Mouse (Mus musculus) testis, postnatal 10 days (tissue): Measurements from ENCODE around the gene Fgfr2.
"Not testable (repeated sequence)": the region's sequence is repeated elsewhere in the genome, so short reads cannot be mapped to it uniquely, and the experiment has no call there.

Experiments
- DNase-seq: peaks from one replicate; pipeline ENCODE4 v3.0.0; 2021; ENCODE audit warnings: low spot score

Fgfr2 gene

DNA sequence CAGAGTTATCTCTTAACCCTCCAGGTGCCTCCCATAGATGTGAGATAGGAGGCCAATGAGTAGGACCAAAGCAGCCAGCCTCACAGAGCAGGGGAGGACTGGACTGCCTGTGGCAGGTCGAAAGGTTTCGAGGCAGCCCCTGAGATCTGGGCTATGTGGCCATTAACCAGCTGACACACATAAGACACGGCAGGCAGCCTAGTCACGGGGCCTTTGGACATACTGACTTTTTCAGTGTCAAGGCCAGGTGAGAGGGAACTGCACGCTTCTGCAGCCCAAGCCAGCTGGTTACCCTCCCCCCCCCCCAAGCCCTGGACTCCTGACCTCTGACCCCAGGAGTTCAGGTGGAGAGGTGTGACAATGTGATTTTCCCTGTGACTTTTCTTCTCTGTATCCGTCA, 458.3 kb downstream of the Fgfr2 start:
- no peak for DNase-seq

- DNase-seq = not testable (repeated sequence)
These were observed 460.3 kb downstream of the Fgfr2 start for GRCm38 (mm10) chr7:132662831-132663230.

DNA sequence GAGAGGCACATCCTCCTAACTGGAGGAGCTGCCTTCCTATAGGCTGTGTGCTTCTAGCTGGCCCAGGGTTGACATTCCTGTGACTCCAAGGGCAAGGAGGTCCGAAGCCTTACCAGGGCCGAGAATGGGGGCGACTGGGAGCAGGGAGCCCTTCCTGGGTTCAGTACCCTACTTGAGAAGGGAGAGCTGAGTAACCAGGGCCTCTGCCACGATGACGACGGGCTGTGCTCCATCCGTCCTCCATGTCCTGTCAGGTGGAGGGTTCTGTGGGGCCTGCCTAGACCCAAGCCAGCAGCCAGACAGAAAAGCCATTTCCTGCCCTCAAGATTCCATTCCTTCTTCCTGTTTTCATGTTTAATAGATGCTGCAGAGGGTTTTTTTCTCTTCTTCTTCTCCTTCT, 463.5 kb downstream of the Fgfr2 start:
- DNase-seq = no peak

DNA sequence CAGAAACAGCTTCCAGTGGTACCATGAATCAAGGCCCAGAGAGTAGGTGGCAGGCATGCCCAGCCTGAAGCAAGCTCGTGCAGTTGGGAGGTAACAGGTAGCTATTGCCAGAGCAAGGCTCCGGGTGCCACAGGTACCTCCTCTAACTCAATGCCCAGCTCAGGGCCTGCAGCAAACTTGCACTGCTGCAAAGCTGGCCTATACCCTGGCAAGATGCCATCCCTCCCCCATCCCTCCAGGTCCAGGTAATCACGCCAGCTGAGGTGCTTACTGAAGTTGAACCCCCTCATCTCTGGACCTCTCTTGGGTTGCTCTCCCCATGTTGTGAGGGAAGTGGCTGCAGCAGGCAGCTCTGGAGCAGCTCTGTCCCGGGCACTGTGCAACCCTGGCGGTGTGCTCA, 464.5 kb downstream of the Fgfr2 start:
- peak; percentile 52 for DNase-seq

DNA sequence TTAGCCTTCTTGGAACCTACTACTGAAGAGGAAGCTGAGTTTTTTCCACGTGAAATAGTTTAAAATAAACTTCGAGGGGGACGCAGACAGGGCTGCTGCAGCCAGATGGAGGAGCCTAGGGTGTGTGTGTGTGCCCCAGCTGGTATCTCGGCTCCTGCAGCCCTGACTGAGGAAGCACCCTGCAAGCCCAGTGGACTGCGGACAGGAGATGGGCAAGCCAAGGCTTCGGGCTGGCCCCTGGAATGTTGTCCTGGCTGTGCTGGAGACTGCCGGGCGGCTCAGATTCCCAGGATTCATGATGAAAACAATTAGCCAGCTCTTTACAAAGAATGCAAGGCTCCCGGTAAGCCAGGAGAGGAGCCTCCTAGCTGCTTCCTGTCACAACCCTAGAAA, 465.1 kb downstream of the Fgfr2 start:
- no peak for DNase-seq

DNA sequence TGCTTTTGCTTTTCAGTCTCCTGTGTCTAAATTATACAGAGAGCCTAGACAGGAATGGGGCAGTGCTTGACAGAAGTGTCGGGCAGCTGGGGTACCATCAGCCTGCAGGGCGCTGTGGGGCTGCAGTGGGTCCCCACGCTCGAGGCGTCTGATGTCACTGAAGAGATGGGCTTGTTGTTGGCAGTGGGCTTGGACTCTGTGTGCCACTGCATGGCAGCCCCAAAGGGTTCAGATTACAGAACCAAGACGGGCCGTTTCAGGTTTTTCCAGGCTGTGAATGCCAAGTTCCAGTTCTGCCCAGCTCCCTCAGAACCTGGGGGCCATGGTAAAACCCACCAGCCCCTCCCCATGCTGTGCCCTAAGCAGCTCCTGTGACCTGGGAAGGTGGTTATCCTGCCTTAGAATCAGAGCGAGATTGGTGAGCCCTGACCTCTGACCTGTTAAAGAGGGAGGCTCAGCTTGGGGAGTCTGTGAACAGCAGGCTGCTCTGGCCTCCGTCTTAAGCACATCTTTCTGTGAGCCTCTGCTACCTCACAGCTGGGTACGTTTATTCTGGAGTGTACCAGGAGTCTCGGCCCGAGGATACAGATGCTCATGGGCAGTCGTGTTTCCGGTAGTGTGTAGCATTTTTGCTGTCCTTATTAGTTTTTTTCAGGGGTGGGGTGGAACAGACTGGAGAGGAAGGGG, 465.6 kb downstream of the Fgfr2 start:
- no peak for DNase-seq

DNA sequence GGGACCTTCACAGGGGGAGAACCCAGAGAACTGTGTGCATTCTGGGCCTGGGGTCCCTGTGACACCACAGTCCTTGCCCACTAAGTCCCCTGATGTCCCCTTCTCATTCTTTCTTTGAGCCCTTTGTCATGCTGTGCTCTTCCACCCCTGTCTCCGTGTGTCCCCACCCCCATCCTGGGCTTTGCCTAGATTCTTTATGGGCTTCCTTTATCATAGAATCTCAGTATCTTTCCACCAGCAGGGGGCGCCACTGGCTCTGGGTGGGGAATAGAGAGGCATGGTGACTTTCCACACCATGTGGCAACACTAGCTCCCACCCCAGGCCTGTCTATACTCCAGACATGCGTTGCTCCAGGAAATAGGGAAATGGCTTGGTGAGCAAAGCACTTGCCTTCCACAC, 466.6 kb downstream of the Fgfr2 start:
- DNase-seq = peak; percentile 97

DNA sequence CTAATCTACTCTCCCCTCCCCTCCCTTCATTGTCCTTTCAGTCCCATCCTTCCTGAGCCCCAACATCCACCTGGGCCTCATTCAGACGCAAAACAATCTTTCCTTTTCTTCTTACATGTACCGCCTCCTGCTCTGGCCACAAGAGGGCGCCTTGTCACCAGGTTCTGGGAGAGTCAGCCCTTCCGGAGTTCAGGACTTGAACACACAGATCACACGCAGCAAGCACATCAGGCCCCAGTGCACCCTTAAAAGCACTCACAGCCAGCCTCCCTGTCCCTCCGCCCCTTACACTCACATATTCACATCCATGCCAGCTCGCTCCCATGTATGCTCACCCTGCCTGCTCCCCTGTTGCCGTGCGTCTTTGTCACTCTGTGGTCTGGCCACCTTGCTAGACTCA, 467.1 kb downstream of the Fgfr2 start:
- peak; percentile 93 for DNase-seq

DNA sequence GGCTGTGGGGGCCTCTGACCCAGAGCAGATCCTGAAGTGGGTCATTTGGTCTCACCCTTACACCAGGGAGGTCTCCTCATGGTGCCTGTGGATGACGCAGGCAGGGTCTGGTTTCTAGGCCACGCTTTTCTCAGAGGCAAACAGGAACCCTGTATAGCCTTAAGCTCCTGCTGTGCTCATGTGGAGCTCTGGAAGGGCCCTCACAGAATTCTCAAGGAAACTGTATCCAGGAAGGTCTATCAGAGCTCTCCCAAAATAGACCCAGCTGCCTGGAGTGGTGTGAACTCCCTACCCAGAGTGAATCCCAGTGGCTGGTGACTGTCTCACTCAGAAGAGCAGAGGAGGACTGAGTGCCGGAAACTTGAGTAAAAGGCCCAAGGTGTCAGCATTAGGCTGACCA, 468.7 kb downstream of the Fgfr2 start:
- no peak for DNase-seq

DNA sequence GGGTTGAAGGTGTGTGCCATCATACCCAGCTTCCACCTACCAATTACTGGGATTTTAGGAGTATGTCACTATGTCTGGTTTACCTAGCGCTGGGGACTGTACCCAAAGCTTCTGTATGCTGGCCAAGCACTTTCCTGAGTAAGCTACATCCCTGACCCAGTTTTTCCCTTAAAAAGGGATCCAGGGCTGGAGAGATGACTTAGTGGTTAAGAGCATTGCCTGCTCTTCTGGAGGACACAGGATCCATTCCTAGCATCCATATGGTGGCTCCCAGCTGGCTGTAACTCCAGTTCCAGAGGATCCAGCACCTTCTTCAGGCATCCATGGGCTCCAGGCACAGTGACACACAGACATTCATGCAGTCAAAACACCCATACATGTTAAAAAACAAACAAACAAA, 476.6 kb downstream of the Fgfr2 start:
- DNase-seq = no peak

- DNase-seq = no peak
These were observed 478.4 kb downstream of the Fgfr2 start for GRCm38 (mm10) chr7:132644605-132645279.

DNA sequence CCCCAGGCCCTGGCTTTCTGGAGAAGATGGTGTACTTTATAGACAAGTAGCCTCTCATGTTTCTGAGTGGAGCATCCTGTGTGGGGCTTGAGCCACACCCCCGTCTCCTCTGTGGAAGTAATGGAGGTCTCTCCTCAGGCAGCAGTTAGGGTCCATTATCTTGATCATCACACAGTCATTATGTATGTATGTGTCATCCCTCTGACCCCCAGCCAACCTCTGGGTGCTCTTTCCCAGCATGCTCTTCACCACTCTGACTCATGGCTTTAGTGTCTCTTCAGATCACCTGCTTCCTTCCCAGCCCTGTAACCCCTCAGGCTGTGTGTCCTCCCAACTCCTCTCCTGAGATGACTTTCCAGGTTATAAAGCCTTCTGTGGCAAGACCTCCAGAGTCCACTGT, 481.5 kb downstream of the Fgfr2 start:
- no peak for DNase-seq

DNA sequence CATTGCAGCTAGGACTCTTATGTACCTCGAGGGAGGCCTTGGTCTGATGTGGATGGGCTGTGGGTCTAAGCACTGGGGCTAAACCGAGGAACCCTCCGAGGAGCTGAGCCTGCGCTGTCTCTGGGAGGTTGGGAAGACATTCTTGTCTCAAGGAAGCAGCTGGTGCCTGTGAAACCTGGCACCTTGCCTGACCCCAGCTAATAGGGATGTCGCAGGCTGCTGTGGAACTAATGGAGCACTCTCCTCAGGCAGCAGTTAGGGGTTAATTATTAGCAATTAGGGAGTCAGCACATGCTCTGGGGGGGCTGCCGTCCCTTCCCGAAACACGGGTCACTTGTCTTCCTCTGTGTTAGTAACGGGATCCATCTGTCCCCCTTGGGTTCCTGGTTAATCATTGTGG, 482.2 kb downstream of the Fgfr2 start:
- peak; percentile 69 for DNase-seq

GRCm38 (mm10) chr7:132638446-132639087, 484.6 kb downstream of the Fgfr2 start:
- DNase-seq = peak; percentile 56

GRCm38 (mm10) chr7:132637292-132637691, 485.9 kb downstream of the Fgfr2 start:
- DNase-seq = no peak

DNA sequence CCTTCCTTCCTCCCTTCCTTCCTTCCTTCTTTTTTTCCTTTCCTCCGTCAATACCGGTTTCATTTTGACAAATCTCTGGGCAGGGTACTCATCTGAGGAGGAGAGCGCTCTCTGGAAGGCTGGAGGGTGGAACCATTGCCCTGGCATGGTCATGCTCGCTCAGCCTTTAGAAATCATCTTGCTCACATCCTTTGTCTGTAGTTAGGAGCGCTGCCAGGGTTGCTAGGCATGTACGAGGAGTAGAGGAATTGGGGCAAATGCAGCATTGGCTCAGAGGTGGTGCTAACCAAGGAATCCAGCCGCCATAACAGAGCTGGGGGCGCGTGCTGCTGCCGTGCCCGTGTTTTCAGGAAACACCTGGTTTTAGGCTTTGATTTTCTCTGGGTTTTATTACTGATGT, 491.8 kb downstream of the Fgfr2 start:
- DNase-seq = no peak

GRCm38 (mm10) chr7:132627448-132627847, 495.7 kb downstream of the Fgfr2 start:
- DNase-seq = no peak

DNA sequence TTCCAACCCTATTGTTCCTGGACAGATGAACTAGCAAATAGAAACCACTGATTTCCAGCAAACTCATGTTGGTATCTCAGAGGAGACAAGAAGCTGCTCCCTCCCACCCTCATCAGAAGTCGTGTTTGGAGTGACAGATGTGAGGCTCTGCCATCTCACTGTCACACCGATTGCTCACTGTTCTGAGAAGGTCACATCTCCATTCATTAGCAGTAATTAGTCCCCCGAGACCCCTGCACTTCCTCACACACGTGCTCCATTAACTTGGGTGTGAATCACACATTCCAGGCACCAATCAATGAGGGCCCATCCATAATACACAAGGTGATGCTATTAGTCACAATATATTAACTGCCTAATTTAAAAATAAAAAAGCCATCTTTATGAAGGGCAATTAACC, 497.0 kb downstream of the Fgfr2 start:
- no peak for DNase-seq

- no peak for DNase-seq
These were observed 499.0 kb downstream of the Fgfr2 start for GRCm38 (mm10) chr7:132624161-132624560.

DNA sequence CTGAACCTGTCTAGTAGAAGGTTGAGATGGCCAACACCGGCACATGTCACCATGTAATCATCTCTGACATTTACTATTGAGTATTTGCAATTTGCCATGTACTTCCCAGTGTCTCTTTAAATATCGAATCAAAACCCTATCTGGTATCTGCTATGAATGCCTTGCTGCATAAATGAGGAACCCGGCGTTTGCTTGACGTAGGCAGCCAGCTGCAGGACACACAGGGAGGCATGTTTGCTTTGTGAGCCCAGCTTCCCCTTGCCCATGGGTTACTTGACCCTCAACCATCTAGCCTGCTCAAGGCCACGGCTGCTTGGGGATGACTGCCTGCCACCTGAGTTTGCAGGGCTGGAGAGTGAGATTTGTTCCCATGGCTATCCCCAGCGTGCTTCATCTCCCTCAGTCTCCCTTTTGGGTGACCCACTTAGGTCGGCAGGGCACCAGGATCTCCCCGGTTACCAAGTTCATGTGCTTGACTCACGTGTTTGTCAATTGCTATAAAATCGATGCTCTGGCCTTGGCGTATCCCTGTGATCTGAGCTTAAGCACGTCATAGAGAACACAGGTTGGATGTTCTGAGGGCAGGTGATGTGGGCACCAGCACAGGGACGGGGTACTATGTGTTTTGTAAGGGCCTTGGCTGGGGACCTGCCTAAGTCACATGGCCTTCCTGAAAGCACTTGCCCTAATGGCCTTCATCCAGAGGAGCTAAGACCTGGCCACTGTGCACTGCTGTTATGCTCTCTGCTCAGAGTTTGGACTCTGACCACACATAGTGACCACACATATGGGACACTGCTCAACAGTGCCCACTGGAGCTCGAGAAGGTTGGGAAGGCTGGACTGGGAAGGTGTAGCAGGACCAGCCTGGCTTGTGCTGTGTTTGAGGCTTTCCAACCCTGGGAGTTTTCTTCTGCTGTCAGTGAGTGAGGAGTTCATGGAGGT, 502.9 kb downstream of the Fgfr2 start:
- no peak for DNase-seq

DNA sequence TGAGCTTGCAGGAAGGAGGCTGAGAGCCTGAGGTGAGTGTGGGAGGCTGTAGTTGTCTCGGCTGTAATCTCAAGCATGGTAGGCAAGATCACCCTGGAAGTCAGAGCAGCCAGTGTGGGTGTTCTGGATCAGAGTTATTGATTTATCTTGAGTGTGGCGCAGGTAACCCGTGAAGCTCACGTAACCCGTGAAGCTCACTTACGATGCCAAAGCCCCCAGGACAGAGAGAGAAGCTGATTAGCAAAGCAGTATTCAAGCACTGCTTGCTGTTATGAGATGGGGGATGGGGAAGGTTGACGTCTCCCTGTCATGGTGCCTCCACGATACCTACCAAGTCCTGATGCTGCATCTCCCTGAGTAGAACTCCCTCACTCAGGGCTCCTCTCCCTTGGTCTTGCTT, 503.6 kb downstream of the Fgfr2 start:
- no peak for DNase-seq

GRCm38 (mm10) chr7:132617021-132617564, 506.1 kb downstream of the Fgfr2 start:
- no peak for DNase-seq
